Mouse (Mus musculus): ENCODE data around the gene Plscr4. TPM values are rescaled to one million over a fixed set of nuclear protein-coding genes. Genes with fewer than 3 reads are reported as not detected.

Plscr4 gene
- polyA plus RNA-seq, 1 experiment: not detected

- Histone ChIP-seq H3K4me3 (ENCODE audit: insufficient read depth, low read depth, low read length) (no peak overlapping the region), H3K27ac (ENCODE audit: insufficient read depth, low read depth, low read length) (no peak overlapping the region), H3K4me1 (ENCODE audit: control insufficient read depth, insufficient read depth, low read length) (no peaks in the 10 kb centered on the region)
- TF ChIP-seq CTCF (IDR thresholded peaks at IDR 0.05; ENCODE audit: insufficient read depth, low read depth, low read length) (no peak), POLR2A (IDR thresholded peaks at IDR 0.05; ENCODE audit: insufficient read depth, low read depth, low read length) (no peak)
- WGBS: 85% methylated on average over 3 of the region's 3 CpGs
Measured at GRCm38 (mm10) chr9:92530055-92530454, 72.9 kb downstream of the Plscr4 start.

GRCm38 (mm10) chr9:92537735-92538134, 80.6 kb downstream of the Plscr4 start:
- 21% methylated on average over 6 of the region's 6 CpGs for WGBS
- TF ChIP-seq CTCF (IDR thresholded peaks at IDR 0.05; ENCODE audit: insufficient read depth, low read depth, low read length) (no peak), POLR2A (IDR thresholded peaks at IDR 0.05; ENCODE audit: insufficient read depth, low read depth, low read length) (no peak)

GRCm38 (mm10) chr9:92538216-92538615, 81.0 kb downstream of the Plscr4 start:
- 27% methylated on average over 6 of the region's 6 CpGs for WGBS
- Histone ChIP-seq H3K27ac (ENCODE audit: insufficient read depth, low read depth, low read length) (peak overlapping the region; percentile 27; the same call in 1 of the 2 replicates), H3K4me3 (ENCODE audit: insufficient read depth, low read depth, low read length) (no peak overlapping the region), H3K4me1 (ENCODE audit: control insufficient read depth, insufficient read depth, low read length) (0 out of 2 replicates have a peak, but pooled peaks cover 4% of the 10 kb centered on the region)
- TF ChIP-seq POLR2A (IDR thresholded peaks at IDR 0.05; ENCODE audit: insufficient read depth, low read depth, low read length): no peak
- no peak for TF ChIP-seq CTCF (IDR thresholded peaks at IDR 0.05; ENCODE audit: insufficient read depth, low read depth, low read length)

More at GRCm38 (mm10) chr9:92537735-92538134, 80.6 kb downstream of the Plscr4 start:
- Histone ChIP-seq H3K27ac (ENCODE audit: insufficient read depth, low read depth, low read length) (no peak overlapping the region), H3K4me1 (ENCODE audit: control insufficient read depth, insufficient read depth, low read length) (0 out of 2 replicates have a peak, but pooled peaks cover 3% of the 10 kb centered on the region), H3K4me3 (ENCODE audit: insufficient read depth, low read depth, low read length) (no peak overlapping the region)

Other genes with a start within 250 kb of the Plscr4 start
- gene Plscr1, start 207.6 kb upstream of the Plscr4 start, polyA plus RNA-seq (2012; ENCODE audit: insufficient read depth, insufficient read length, low replicate concordance, missing spikeins): not detected in 2 replicates
- gene Plscr2, start 181.8 kb upstream of the Plscr4 start, polyA plus RNA-seq (2012; ENCODE audit: insufficient read depth, insufficient read length, low replicate concordance, missing spikeins): not detected in 2 replicates
- not detected in 2 replicates for gene 1700057G04Rik, start 148.0 kb upstream of the Plscr4 start, polyA plus RNA-seq (2012; ENCODE audit: insufficient read depth, insufficient read length, low replicate concordance, missing spikeins)
- not detected in 2 replicates for gene Plod2, start 84.8 kb downstream of the Plscr4 start, polyA plus RNA-seq (2012; ENCODE audit: insufficient read depth, insufficient read length, low replicate concordance, missing spikeins)